Mouse (Mus musculus) megakaryocyte, embryonic 14.5 days (primary cell): ENCODE measurements at regions not wholly inside any gene's neighbourhood (a gene's known extent, or its start where the extent isn't known, plus 50 kb on each side); places are given as distances from the start of the nearest gene placed in this dataset.

Experiments
- FLI1 ChIP-seq: IDR thresholded peaks from 2 replicates; pipeline ENCODE4 v1.6.1; 2012; ENCODE audit warnings: low read length, inconsistent platforms, mixed read lengths
- GATA1 ChIP-seq: IDR thresholded peaks from 3 replicates; pipeline ENCODE4 v1.6.1; 2012; ENCODE audit warnings: mixed read lengths, low read length, inconsistent platforms, borderline replicate concordance

GRCm38 (mm10) chr8:128292394-128292793 lies 66.0 kb upstream of the Nrp1 start:
- TF ChIP-seq GATA1 (no peak), FLI1 (no peak)
